Mouse (Mus musculus) skeletal muscle tissue, postnatal 0 days (tissue): ENCODE data around the gene Cblb. TPM values are rescaled to one million over a fixed set of nuclear protein-coding genes. Genes with fewer than 3 reads are reported as not detected.

Source experiments
- polyA plus RNA-seq: library from polyadenylated mRNA; unstranded; fragments of >200 nt; fragmentation: Nextera tagmentation; extraction: Ambion mirVana; gene quantifications from 2 replicates; pipeline ENCODE4 v1.2.1, GENCODE M21; 2015

Gene Cblb
- polyA plus RNA-seq: 6.7 and 6.8 TPM in 2 replicates

GRCm38 (mm10) chr16:52031091-52031689 lies at the start of gene Cblb:
Cblb (plus strand) TSS chr16:52031225.

